Mouse (Mus musculus): ENCODE results near the gene Scn1a.

DNA sequence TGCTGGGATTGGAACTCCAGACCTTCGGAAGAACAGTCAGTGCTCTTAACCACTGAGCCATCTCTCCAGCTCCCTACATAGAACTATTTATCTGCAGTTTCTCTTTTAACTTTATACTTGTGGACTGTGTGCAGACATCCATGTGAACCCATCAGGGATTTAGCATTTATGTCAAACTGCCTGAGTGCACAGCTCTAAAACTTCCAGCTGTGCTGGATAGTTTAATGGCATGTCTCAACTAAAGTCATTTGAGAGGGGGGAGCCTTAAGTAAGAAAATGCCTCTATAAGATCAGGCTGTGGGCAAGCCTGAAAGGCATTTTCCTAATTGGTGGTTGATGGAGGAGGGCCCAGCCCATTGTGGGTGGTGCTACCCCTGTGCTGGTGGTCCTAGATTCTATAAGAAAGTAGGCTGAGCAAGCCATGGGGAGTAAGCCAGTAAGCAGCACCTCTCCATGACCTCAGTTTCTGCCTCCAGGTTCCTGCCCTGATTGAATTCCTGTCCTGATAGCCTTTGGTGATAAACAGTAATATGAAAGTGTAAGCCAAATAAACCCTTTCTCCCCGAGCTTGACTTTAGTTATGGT is 24.3 kb upstream of the Scn1a start:
- TF ChIP-seq POLR2A (IDR thresholded peaks at IDR 0.05; ENCODE audit: insufficient read depth, low read length) (no peak), CTCF (IDR thresholded peaks at IDR 0.05; ENCODE audit: low read depth, low read length) (no peak), EP300 (IDR thresholded peaks at IDR 0.05; ENCODE audit: insufficient read depth, low read depth, low read length) (no peak)

Measured in ES-Bruce4 (cell line).